Mouse (Mus musculus): ENCODE measurements at regions not wholly inside any gene's neighbourhood (a gene's known extent, or its start where the extent isn't known, plus 50 kb on each side); places are given as distances from the start of the nearest gene placed in this dataset.

DNA sequence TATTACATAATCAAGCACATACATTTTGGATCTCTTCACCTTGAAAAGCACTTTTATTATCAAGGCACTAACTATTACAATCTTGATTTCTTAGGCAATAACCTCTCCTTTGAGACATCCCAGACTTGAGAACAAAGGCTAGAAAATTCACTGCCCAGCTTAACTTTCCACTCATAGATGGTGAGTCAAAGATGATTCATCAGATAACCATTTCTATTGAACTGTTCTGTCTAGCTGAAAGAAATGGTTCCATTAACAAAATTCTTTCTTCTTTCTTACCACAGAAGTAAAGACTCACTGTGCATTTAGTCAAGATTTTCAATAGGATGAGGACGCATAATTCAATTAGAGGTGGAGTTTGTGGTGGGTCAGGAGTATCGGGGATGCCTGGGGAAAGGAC, 98.0 kb downstream of the Erv3 start:
- H3K27ac ChIP-seq (replicated peaks; ENCODE audit: low read depth, low read length) = no peak overlapping the region
- no peaks in the 10 kb centered on the region for H3K9me3 ChIP-seq (ENCODE audit: control insufficient read depth, low read length)
- WGBS = 91% methylated on average over 2 of the region's 2 CpGs
- H3K4me1 ChIP-seq (ENCODE audit: control insufficient read depth, insufficient read depth, low read length) = no peaks in the 10 kb centered on the region
- H3K27me3 ChIP-seq (ENCODE audit: control insufficient read depth, insufficient read depth, low read length) = no peaks in the 10 kb centered on the region
- no peaks in the 10 kb centered on the region for H3K36me3 ChIP-seq (ENCODE audit: control insufficient read depth, insufficient read depth, low read length)
- TF ChIP-seq POLR2A (IDR thresholded peaks at IDR 0.05; ENCODE audit: borderline replicate concordance, extremely low read depth, insufficient read depth, insufficient read length) = no peak
- H3K4me3 ChIP-seq (replicated peaks; ENCODE audit: low read length) = no peak overlapping the region
- H3K4me2 ChIP-seq (replicated peaks; ENCODE audit: low read depth, low read length, severe bottlenecking) = no peak overlapping the region
- no peak for ATAC-seq (ENCODE audit: low FRiP score, low read depth)
- H3K9ac ChIP-seq (ENCODE audit: low read depth, low read length, severe bottlenecking) = no peak overlapping the region
- DNase-seq (ENCODE audit: low spot score) = no peak

DNA sequence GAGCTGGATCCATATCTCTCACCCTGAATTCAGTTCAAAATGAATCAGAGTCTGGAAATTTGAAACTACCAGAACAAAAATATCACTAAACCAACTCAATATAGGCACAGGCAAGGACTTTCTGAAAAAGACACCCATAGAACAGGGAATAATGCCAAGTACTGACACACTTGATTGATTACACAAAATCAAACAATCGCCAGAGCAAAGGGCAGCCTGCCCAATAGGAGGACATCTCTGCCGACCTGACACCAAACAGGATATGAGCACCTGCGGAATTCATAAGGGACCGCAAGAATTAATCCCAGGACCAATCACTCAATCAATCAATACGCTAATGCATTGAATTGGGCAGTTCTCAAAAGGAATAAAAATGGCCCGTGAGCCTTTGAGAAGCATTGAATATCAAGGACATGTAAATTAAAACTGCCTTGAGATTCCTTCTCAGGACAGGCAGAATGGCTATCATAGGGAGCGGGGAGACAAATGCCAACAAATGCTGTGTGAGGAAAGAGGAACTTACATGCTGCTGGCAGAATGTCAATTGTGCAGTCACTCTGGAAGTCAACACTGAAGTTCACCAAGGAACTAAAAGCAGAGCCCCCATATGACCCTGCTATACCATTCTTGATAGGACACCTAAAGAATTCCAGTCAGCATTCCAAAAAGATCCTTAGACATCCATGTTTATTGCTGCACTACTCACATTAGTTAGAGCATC, 102.2 kb downstream of the Erv3 start:
- H3K27ac ChIP-seq (replicated peaks; ENCODE audit: low read depth, low read length) = no peak overlapping the region
- no peaks in the 10 kb centered on the region for H3K27me3 ChIP-seq (ENCODE audit: control insufficient read depth, insufficient read depth, low read length)
- H3K9me3 ChIP-seq (ENCODE audit: control insufficient read depth, low read length) = no peaks in the 10 kb centered on the region
- DNase-seq (ENCODE audit: low spot score) (no peak), ATAC-seq (ENCODE audit: low FRiP score, low read depth) (no peak)
- H3K4me2 ChIP-seq (replicated peaks; ENCODE audit: low read depth, low read length, severe bottlenecking) = no peak overlapping the region
- no peaks in the 10 kb centered on the region for H3K4me1 ChIP-seq (ENCODE audit: control insufficient read depth, insufficient read depth, low read length)
- no peak for TF ChIP-seq POLR2A (IDR thresholded peaks at IDR 0.05; ENCODE audit: borderline replicate concordance, extremely low read depth, insufficient read depth, insufficient read length)
- no peak overlapping the region for H3K9ac ChIP-seq (ENCODE audit: low read depth, low read length, severe bottlenecking)
- H3K4me3 ChIP-seq (replicated peaks; ENCODE audit: low read length) = no peak overlapping the region
- WGBS = 84% methylated on average over 7 of the region's 7 CpGs
- no peaks in the 10 kb centered on the region for H3K36me3 ChIP-seq (ENCODE audit: control insufficient read depth, insufficient read depth, low read length)

DNA sequence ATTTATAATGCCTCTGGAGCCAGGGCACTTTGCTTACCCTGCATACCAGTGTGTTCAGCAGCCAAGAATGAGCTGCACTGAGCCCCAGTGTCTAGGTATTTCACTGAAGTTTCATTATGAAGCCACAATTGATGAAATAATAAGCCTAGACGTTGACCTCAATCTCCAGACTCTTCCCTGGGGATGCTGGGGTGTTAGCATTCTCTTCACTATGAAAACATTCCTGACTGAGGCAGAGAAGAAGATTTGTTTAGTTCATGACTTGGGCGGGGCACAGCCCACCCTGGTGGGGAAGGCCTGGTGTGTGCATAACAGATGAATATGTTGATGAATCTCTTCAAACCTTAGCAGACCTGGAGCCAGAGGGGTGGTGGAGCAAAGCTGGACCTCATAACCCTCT, 104.4 kb downstream of the Erv3 start:
- Histone ChIP-seq H3K27me3 (ENCODE audit: control insufficient read depth, insufficient read depth, low read length) (no peaks in the 10 kb centered on the region), H3K4me2 (replicated peaks; ENCODE audit: low read depth, low read length, severe bottlenecking) (no peak overlapping the region), H3K36me3 (ENCODE audit: control insufficient read depth, insufficient read depth, low read length) (no peaks in the 10 kb centered on the region), H3K9me3 (ENCODE audit: control insufficient read depth, low read length) (no peaks in the 10 kb centered on the region), H3K27ac (replicated peaks; ENCODE audit: low read depth, low read length) (no peak overlapping the region), H3K4me1 (ENCODE audit: control insufficient read depth, insufficient read depth, low read length) (no peaks in the 10 kb centered on the region), H3K9ac (ENCODE audit: low read depth, low read length, severe bottlenecking) (no peak overlapping the region), H3K4me3 (replicated peaks; ENCODE audit: low read length) (no peak overlapping the region)
- DNase-seq (ENCODE audit: low spot score) (no peak), ATAC-seq (ENCODE audit: low FRiP score, low read depth) (no peak)
- no peak for TF ChIP-seq POLR2A (IDR thresholded peaks at IDR 0.05; ENCODE audit: borderline replicate concordance, extremely low read depth, insufficient read depth, insufficient read length)
- 60% methylated on average over 2 of the region's 2 CpGs for WGBS

DNA sequence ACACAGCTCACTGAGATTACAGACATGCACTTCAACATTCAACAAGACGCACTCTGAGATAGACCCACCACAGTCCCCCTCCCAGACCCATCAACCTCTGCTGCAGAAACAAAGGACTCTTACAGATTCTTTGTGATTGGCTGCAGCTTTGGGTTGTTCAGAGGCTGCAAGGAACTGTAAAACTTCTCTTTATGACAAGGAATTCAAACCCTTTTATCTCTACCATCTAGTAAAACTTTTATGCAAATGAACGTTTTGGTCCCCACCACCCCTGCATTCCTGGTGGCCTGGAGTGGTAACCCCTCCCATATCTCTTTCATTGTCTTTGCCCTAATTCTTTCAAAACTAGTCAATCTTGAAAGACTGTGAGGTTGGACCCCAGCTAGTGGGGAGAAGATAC, 106.1 kb downstream of the Erv3 start:
- TF ChIP-seq POLR2A (IDR thresholded peaks at IDR 0.05; ENCODE audit: borderline replicate concordance, extremely low read depth, insufficient read depth, insufficient read length) = no peak

DNA sequence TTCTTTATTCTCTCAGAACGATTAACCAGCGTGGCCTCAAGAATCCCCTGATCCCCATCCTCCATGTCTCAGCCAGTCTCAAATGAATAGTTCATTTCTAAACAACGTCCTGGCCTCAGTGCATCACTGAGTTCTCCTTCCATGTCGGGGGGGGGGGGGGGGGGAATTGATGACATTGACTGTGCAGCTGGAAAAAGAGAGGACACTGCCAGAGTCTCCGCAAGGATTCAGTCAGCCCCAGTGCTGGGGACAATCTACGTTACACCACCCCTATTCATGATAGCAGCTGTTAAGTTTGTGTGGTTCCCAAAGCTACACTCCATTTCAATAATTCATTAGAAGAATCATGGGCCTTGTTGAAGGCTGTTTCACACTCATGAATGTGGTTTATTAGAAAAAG, 108.9 kb downstream of the Erv3 start:
- 0 out of 2 replicates have a peak, but pooled peaks cover 2% of the 10 kb centered on the region for H3K4me1 ChIP-seq (ENCODE audit: control insufficient read depth, insufficient read depth, low read length)
- ATAC-seq (ENCODE audit: low FRiP score, low read depth) = no peak
- H3K27me3 ChIP-seq (ENCODE audit: control insufficient read depth, insufficient read depth, low read length) = no peaks in the 10 kb centered on the region
- H3K36me3 ChIP-seq (ENCODE audit: control insufficient read depth, insufficient read depth, low read length) = no peaks in the 10 kb centered on the region
- DNase-seq (ENCODE audit: low spot score) = no peak
- TF ChIP-seq POLR2A (IDR thresholded peaks at IDR 0.05; ENCODE audit: borderline replicate concordance, extremely low read depth, insufficient read depth, insufficient read length) = no peak
- no peak overlapping the region for H3K4me3 ChIP-seq (replicated peaks; ENCODE audit: low read length)
- H3K4me2 ChIP-seq (replicated peaks; ENCODE audit: low read depth, low read length, severe bottlenecking) = no peak overlapping the region
- H3K27ac ChIP-seq (replicated peaks; ENCODE audit: low read depth, low read length) = no peak overlapping the region
- H3K9me3 ChIP-seq (ENCODE audit: control insufficient read depth, low read length) = no peaks in the 10 kb centered on the region
- H3K9ac ChIP-seq (ENCODE audit: low read depth, low read length, severe bottlenecking) = no peak overlapping the region
- 91% methylated on average over 6 of the region's 6 CpGs for WGBS

More for the DNA sequence above, 106.1 kb downstream of the Erv3 start:
- Histone ChIP-seq H3K4me1 (ENCODE audit: control insufficient read depth, insufficient read depth, low read length) (0 out of 2 replicates have a peak, but pooled peaks cover 2% of the 10 kb centered on the region), H3K4me2 (replicated peaks; ENCODE audit: low read depth, low read length, severe bottlenecking) (no peak overlapping the region), H3K36me3 (ENCODE audit: control insufficient read depth, insufficient read depth, low read length) (no peaks in the 10 kb centered on the region), H3K9ac (ENCODE audit: low read depth, low read length, severe bottlenecking) (no peak overlapping the region), H3K4me3 (replicated peaks; ENCODE audit: low read length) (no peak overlapping the region), H3K9me3 (ENCODE audit: control insufficient read depth, low read length) (no peaks in the 10 kb centered on the region), H3K27ac (replicated peaks; ENCODE audit: low read depth, low read length) (no peak overlapping the region), H3K27me3 (ENCODE audit: control insufficient read depth, insufficient read depth, low read length) (no peaks in the 10 kb centered on the region)
- WGBS = 51% methylated on average over 2 of the region's 2 CpGs
- DNase-seq (ENCODE audit: low spot score) (no peak), ATAC-seq (ENCODE audit: low FRiP score, low read depth) (no peak)
